Mouse (Mus musculus): ENCODE measurements around the gene Il17c.

Il17c gene

GRCm38 (mm10) chr8:122430058-122430636, 8.3 kb downstream of the Il17c start:
- no peak for DNase-seq (ENCODE audit: extremely low read depth, insufficient read length, low spot score)

- DNase-seq (ENCODE audit: extremely low read depth, insufficient read length, low spot score): no peak
Measured at GRCm38 (mm10) chr8:122430646-122431045, 8.8 kb downstream of the Il17c start.

- no peak for DNase-seq (ENCODE audit: extremely low read depth, insufficient read length, low spot score)
Measured at GRCm38 (mm10) chr8:122431694-122432442, 10.0 kb downstream of the Il17c start.

DNA sequence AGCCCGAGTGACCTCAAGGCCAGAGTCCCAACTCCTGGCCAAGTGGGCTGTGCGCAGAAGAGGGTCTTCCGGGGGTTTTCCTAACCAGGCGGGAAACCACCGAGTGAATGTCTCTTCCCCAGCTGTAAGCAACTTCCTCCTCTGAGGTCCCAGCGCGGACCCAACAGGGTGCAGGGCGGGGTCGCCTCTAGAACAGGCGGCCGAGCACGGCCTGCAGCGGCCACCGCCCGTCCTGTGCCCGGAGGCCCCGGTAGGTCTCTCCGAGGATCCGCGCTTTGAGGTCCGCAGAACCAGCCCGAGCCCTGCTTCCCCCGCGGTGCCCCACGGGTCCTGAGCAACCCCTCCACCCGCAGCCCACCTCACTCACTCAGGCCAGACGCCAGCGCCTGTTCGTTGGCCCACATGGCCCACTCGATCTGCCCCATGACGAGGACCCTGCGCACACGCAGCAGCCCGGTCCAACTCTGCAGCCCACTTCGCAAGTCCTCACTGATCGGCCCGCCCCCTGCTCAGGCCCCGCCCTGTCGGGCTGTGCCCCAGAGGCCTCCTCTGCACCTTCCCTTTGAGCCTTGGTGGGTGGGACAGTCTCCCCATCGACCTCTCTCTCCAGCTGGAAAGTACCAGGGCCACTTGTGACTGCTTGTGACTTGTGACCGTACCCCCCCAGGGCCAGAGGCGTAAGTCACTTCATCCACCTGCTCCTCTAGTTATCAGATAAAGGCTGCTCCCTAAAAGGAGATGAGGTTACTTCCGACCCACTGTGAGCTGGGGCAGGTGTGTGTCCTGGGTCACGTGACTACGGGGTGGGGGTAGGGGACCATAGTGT, 10.8 kb downstream of the Il17c start, which contains the start of gene Cyba:
Gene Cyba, minus strand, starts transcription at position 488 of the 826 bp plus-strand sequence.
- peak; percentile 29 for DNase-seq (ENCODE audit: extremely low read depth, insufficient read length, low spot score)

- DNase-seq (ENCODE audit: extremely low read depth, insufficient read length, low spot score): no peak
Measured at GRCm38 (mm10) chr8:122433269-122433905, 11.6 kb downstream of the Il17c start.

GRCm38 (mm10) chr8:122435375-122435774, 13.6 kb downstream of the Il17c start:
- no peak for DNase-seq (ENCODE audit: extremely low read depth, insufficient read length, low spot score)

DNA sequence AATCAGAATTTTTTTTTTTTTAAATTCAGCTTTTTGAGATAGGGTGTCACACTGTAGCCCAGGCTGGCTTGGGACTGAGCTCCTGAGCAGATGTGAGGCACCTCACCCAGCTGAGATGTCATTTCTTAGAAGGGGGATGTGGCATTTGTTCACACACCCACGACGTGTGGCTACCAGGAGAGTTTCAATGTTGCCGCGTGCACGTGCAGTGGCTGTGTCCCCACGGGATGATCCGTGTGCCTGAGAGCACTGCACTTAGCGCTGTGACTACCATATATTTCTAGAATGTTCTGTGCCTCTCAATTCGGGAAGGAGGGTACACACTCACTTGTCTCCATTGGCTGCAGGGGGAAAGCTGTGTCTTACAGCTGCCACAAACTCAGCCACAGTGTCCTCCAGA, 14.3 kb downstream of the Il17c start:
- no peak for DNase-seq (ENCODE audit: extremely low read depth, insufficient read length, low spot score)

DNA sequence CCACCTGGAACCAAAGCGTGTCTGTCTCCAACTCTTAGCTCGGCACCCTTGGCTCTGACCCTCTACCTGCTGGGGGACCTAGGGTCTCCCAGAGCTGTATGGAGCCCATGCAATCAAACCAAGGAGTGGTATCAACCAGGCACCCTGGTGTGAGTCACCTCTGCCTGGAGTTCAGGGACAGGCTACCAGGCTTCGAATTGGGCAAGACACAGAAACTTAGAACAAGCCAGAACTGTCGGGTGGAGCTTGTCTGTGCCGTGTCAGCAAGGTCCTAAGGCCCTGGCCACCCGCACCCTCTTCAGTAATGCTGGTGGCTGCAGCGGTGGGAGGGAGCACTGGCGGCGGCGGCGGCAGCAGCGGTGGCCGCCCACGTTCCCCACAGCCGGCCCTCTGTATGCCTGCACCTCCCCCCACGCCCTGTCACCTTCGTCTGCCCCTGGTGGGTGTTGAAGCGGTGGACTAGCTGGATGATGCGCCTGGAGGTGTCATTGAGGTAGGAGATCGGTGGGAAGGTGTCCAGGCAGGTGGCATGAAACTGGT, 14.8 kb downstream of the Il17c start:
- no peak for DNase-seq (ENCODE audit: extremely low read depth, insufficient read length, low spot score)

- DNase-seq (ENCODE audit: extremely low read depth, insufficient read length, low spot score): no peak
Measured at GRCm38 (mm10) chr8:122437708-122438331, 16.0 kb downstream of the Il17c start.

DNA sequence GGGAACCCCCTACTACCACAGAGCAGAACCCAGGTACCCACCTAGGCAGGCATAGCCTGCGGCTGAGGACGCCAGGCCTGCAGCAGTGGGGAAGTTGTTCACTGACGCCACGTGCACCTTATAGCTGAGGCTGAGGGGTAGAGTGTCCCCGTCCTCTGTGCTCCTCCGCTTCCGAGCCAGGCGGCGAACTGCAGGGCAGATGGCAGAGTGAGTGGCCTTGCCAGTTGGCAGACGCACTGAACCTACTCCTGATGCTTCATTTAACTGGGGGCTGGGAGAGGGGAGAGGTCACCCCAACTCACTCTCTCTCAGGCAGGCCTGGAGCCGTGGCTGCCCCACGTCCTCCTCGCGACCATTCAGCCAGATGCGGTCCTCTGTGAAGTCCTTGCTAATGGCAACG, 17.5 kb downstream of the Il17c start:
- no peak for DNase-seq (ENCODE audit: extremely low read depth, insufficient read length, low spot score)

- no peak for DNase-seq (ENCODE audit: extremely low read depth, insufficient read length, low spot score)
Measured at GRCm38 (mm10) chr8:122441326-122441725, 19.5 kb downstream of the Il17c start.

GRCm38 (mm10) chr8:122442356-122442755, 20.5 kb downstream of the Il17c start:
- DNase-seq (ENCODE audit: extremely low read depth, insufficient read length, low spot score): no peak

DNA sequence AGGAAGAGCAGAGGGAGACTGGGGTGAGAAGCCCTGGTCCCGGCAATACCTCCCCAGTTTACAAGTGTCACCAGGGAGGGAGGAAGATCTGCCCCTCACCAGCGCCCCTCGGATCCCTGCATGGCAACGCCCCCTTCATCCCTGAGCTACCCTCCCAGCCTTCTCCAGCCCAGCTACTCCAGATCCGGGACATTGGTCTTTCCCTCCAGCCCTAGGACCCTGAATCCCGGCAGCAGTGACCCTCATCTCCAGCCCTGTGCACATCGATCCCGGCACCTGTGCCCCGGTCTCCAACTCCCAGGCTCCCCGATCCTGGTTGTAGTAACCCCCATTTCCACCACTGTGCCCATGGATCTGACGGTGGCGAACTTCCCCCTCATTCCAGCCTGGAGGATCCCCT, 21.0 kb downstream of the Il17c start:
- DNase-seq (ENCODE audit: extremely low read depth, insufficient read length, low spot score): no peak

DNA sequence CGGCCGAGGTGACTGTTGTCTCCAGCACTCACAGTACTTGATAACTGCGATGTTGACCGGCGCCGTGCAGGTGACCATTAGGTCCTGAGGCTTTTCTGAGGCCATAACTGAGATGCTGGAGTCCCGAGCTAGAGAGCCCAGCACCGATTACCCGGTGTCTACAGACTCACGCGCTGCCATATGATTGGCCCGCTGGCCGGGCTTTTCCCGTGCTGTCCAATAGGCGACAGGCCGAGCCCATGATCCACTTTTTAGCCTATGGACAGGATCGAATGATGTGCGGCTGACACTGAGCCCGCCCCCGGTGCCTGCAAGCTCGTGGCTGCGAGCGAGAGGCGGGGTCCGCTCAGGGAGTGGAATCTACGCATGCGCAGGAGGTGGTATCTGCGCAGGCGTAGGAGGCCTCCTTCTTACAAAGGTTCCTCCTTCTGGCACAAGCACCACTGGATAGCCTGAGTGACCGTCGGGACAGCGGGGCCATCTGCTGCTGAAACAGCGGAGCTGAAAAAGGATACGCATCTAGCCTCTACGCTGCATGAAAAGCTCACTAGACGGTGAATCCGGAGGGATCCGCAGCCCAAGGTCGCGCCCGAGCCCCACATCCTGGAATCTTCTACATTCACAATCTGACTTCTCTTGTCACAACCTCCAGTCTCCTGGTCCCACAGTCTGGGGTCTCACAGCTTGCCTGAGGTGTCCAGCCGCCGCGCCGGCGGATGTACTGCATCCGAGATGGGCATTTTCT, 21.6 kb downstream of the Il17c start, which contains the start of gene Mvd:
Gene Mvd, minus strand, starts transcription at position 161 of the 745 bp plus-strand sequence.
- DNase-seq (ENCODE audit: extremely low read depth, insufficient read length, low spot score): peak; percentile 99

- peak; percentile 73 for DNase-seq (ENCODE audit: extremely low read depth, insufficient read length, low spot score)
Measured at GRCm38 (mm10) chr8:122444058-122444748, 22.4 kb downstream of the Il17c start.

DNA sequence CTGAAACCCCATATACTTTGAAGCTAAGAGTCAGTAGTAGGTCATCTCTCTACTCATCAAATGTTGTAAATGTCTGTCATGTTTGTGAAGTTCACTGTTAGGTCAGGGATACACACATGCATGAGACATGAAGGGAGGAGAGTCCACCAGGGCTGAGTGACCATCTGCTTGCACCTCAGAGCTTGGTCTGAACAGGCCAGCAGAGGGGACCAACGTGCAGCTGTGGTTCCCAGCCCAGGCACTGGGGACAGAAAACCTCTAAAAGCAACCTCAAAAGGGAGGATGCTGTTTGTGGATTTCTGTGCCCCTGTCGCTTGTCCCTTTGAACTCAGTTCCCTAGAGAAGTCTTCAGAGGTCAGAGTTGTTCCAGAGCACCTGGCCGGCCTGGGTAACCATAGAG, 23.4 kb downstream of the Il17c start:
- no peak for DNase-seq (ENCODE audit: extremely low read depth, insufficient read length, low spot score)

DNA sequence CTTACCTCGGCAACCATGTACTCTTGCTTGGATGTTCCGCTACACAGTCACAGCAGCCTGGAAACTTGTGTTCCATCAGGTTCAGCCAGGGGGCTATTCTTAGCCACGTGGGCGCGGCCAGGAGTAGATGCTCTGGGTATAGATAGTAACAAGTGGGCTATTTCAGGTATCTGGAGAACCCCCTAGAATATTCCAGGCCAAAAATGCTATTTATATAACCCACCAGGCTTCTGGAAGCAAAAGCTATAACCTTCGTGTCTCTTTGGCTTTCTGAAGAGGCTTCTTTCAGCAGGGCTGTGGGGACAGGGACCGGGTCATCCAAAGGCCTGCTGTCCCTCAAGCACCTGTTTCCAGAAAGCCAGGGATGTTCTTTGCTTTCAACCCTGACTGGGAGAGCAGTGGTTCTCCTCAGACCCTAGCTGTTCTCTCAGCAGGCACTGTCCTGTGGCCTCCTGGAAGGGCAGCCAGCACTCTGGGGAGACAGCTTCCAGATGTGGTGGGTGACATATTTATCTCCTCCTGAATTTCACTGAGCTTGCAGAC, 29.4 kb downstream of the Il17c start:
- no peak for DNase-seq (ENCODE audit: extremely low read depth, insufficient read length, low spot score)

DNA sequence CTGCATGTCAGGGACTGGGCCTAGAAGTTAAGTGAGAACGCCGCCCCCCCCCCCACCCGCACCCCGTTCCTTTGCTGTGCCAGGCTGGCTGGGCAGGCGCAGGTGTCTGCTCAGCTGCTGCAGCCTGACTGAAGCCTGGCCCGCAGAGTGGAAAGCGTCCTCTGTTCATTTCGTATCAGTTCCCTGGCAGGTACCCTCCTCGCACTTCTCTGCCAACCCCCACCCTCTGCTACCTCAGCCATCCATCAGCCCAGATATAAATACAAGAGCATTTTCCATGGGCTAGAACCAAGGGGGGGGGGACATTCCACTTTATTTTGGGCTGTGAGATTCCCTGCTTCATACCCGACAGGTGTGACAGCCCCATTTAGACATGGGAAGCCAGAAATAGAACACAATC, 30.3 kb downstream of the Il17c start:
- DNase-seq (ENCODE audit: extremely low read depth, insufficient read length, low spot score): no peak

DNA sequence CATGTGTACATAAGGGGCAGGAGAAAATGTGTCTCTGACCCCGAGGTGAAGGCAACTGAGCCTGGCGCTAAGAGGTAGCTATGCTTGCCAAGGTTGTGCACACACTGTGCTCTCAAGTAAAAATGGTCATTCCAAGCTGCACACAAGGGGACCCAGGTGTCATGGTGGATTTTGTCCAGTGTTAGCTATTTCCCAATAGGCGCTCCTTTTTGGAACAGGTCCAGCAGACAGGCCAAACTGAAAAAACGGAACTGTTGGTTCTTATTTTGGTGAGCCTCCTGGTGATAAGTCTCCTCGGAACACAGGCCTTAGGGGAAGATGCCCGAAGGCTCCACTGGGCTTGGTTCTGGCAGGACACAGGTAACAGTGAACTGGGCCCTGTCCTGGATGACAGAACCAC, 32.6 kb downstream of the Il17c start:
- no peak for DNase-seq (ENCODE audit: extremely low read depth, insufficient read length, low spot score)
